Mouse (Mus musculus) cortical plate, adult 2 months (tissue): Measurements from ENCODE around the gene Olfr808. TPM values are rescaled to one million over a fixed set of nuclear protein-coding genes. Genes with fewer than 3 reads are reported as not detected.

ENCODE experiments used
- H3K27ac ChIP-seq: fragments of 200-500 bp; 2 replicates; pipeline ENCODE4 v1.5.1; 2012; ENCODE audit warnings: low read length, control low read depth, inconsistent platforms; ENCODE audit not compliant: insufficient read depth
- H3K4me1 ChIP-seq: fragments of 200-500 bp; 2 replicates; pipeline ENCODE4 v1.6.1; 2011; ENCODE audit warnings: low read length; ENCODE audit not compliant: control insufficient read depth, insufficient read depth
- H3K4me3 ChIP-seq: fragments of 200-500 bp; 2 replicates; pipeline ENCODE4 v1.5.1; 2011; ENCODE audit warnings: mild to moderate bottlenecking, low read length, control low read depth; ENCODE audit not compliant: insufficient read depth
- CTCF ChIP-seq: fragments of 200-500 bp; IDR thresholded peaks from 2 replicates; pipeline ENCODE4 v1.5.1; 2011; ENCODE audit warnings: mild to moderate bottlenecking, control low read depth, low read length; ENCODE audit not compliant: insufficient read depth; ENCODE audit errors: extremely low read depth
- POLR2A ChIP-seq: fragments of 200-500 bp; IDR thresholded peaks from 2 replicates; pipeline ENCODE4 v1.6.1; 2011; ENCODE audit warnings: mild to moderate bottlenecking, low read length, control low read depth; ENCODE audit not compliant: insufficient read depth; ENCODE audit errors: extremely low read depth
- polyA plus RNA-seq: library from polyadenylated mRNA; depleted of rRNA; stranded (reverse); fragments of >200 nt; gene quantifications from 2 replicates; pipeline ENCODE4 v1.2.3, GENCODE M21; 2012; rRNA removed

Olfr808 gene
- not detected in 2 replicates for polyA plus RNA-seq

DNA sequence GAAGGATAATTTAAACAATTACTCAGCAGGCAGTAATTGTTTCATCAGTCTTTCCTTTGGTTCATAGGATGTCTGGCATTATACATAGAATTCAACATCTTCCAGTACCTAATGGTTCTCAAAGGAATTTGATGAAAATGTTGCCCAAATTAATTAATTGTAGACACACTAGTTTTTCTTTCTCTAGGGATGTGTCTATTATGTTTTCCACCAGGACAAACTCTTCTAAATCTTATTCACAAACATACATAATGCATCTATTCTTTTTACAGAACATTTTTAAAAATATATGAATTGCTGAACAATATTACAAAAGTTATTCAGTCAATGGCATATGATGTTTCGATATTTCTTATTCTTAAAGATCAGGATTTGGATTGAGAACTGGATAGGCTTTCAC lies at the start of gene Olfr808:
Olfr808 (plus strand) TSS at position 301 of the 400 bp plus-strand sequence.
- no peaks in the 10 kb centered on the region for H3K4me1 ChIP-seq
- no peak within 1 kb of the TSS for H3K4me3 ChIP-seq
- no peak within 1 kb of the TSS for H3K27ac ChIP-seq
- TF ChIP-seq CTCF (no peak), POLR2A (no peak)

DNA sequence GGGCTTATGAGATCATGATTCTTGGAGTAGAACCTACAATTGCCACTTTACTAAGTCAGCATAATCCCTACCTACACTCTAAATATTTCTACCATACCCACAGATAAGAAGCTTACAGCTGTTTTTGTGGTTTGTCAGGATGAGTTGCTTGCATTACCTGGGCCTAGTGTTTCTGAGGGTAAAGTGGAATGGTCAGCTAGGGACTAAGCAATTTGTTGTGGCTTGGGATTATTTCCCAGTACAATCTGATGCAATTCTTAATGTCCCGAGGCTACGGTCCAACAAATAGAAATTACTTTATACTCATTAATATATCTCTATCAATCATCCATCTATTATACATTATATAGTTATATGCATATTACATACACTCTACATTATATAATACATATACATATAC lies 36.0 kb upstream of the Olfr808 start, which contains the start of gene Olfr805:
Olfr805 (minus strand) TSS at position 101 of the 400 bp plus-strand sequence.
- Histone ChIP-seq H3K4me1 (no peaks in the 10 kb centered on the region), H3K4me3 (no peak within 1 kb of the TSS), H3K27ac (no peak within 1 kb of the TSS)
- no peak for TF ChIP-seq CTCF
- no peak for TF ChIP-seq POLR2A

DNA sequence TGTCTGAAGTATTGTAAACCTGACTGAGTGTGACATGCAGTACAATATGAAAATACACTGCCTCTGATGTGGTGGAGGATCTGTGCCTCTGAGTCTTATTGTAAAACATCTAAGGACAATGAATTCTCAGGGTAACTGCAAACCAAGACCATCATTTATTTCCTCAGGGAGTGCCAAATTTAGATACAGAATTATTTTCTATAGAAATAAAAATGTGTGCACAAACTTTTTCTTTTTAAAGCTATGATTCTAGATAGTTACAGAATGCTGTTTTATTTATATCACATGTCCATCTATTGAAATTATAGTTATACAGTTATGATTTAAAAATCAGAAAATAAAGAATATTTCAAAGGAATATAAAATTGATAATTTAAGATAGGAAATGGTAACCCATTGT lies 23.5 kb upstream of the Olfr808 start, which contains the start of gene Olfr806:
Olfr806 (minus strand) TSS at position 101 of the 400 bp plus-strand sequence.
- H3K4me3 ChIP-seq, result no peak within 1 kb of the TSS
- H3K27ac ChIP-seq, result no peak within 1 kb of the TSS
- no peaks in the 10 kb centered on the region for H3K4me1 ChIP-seq
- TF ChIP-seq CTCF, result no peak
- no peak for TF ChIP-seq POLR2A

DNA sequence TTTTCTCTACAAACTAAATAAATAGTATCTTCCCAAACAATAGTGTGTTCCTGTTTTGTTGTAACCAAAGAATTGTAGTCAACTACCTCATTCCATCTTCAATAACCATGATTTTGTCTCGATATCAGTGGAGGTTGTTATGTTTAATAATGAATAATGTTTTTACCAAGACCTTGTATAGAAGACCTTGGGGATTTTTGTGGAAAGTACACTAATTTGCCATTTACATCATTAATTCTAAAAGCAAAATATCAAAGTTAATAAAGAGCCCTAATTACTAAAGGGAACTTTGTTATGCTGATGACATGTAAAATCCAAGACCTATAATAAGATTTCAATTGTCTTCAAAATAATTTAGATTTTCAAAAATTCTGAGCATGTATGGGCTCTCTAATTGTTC lies 7.6 kb upstream of the Olfr808 start, which contains the start of gene Olfr807:
Olfr807 (minus strand) TSS at position 101 of the 400 bp plus-strand sequence.
- Histone ChIP-seq H3K4me3 (no peak within 1 kb of the TSS), H3K4me1 (no peaks in the 10 kb centered on the region), H3K27ac (no peak within 1 kb of the TSS)
- TF ChIP-seq CTCF, result no peak
- TF ChIP-seq POLR2A, result no peak

DNA sequence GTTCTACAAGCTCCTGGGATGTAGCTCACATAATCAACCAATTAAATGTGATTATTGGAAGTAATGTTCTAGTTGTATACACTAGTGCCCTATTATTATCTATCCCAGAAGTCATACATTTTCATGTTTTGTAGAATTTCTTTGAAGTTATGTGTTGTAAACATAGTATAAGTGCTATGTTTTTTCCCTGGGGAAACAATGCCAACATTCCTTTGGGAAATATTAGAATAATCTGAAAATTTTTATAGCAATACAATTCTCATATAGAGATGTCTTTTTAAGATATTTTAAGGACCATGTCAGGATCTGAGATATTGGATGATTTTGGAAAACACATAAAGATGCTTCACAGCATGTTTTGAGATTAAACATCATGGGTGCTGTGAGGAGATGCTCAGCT lies 9.1 kb downstream of the Olfr808 start, which contains the start of gene Olfr809:
Olfr809 (plus strand) TSS at position 301 of the 400 bp plus-strand sequence.
- Histone ChIP-seq H3K4me1 (no peaks in the 10 kb centered on the region), H3K4me3 (no peak within 1 kb of the TSS), H3K27ac (no peak within 1 kb of the TSS)
- no peak for TF ChIP-seq CTCF

DNA sequence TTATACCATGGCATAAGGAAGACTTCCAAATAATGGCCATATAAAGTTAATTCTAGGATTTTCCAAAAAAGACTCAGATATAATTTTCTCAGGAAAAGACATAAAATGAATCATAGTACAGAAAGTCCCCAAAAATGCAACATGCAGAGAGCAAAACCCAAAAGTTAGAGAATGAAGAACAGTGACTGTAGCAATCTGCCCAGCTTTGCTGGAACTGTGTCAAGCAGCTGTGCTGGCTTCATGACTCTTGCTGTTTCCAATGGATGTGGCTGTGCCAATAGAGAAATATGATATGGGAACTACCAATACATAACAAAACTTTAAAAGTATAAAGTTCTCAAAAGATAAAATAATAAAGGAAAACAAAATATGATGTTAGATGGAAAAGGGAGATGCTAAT lies 12.8 kb downstream of the Olfr808 start:
- H3K4me3 ChIP-seq, result no peak overlapping the region
- TF ChIP-seq CTCF, result no peak
- H3K27ac ChIP-seq, result no peak overlapping the region
- no peaks in the 10 kb centered on the region for H3K4me1 ChIP-seq

DNA sequence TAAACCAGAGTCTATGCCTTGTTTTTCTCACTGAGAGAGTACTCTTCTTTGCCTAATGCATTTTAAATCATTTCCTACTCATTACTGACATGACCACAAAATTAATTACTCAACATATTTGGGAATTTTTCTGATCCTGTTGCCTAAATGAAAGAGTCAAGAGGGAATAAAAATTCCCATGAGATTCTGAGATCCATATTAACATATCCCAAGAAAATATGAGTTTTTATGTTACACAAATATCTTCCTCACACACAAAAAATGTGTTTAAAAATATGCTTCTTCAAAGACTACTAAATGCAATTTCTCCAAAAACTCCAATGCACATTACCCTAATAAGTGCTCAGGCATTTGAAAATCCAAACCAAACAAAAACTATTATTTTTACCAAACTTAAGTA lies 29.5 kb downstream of the Olfr808 start, which contains the start of gene Olfr810:
Olfr810 (minus strand) TSS at position 101 of the 400 bp plus-strand sequence.
- no peak within 1 kb of the TSS for H3K27ac ChIP-seq
- TF ChIP-seq CTCF (no peak), POLR2A (no peak)
- H3K4me3 ChIP-seq, result no peak within 1 kb of the TSS
- H3K4me1 ChIP-seq, result no peaks in the 10 kb centered on the region

DNA sequence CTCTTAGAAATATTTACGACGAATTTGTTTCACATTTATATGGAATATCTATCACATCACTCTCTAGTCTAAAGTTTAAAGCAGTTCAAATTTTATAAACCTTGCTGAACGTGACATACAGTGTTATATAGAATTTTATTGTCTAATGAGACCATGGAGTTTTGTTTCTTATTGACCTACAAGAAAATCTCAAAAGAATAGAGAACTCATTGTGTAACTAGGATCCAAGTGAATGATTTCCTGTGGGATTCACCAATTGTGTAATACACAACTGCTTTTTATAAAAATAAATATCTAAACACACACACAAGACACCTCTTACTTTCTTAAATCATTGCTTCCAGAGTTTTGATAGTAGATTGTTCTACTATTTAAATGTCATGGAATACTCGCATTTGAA lies 39.0 kb downstream of the Olfr808 start, which contains the start of gene Olfr811:
Olfr811 (minus strand) TSS at position 101 of the 400 bp plus-strand sequence.
- TF ChIP-seq POLR2A, result no peak
- no peak for TF ChIP-seq CTCF
- H3K4me1 ChIP-seq, result no peaks in the 10 kb centered on the region
- H3K27ac ChIP-seq, result no peak within 1 kb of the TSS
- no peak within 1 kb of the TSS for H3K4me3 ChIP-seq

Other genes starting within 250 kb of the Olfr808 start
- gene Olfr791, start 243.7 kb upstream of the Olfr808 start, polyA plus RNA-seq, result not detected in 2 replicates
- gene Olfr792, start 226.3 kb upstream of the Olfr808 start, polyA plus RNA-seq, result not detected in 2 replicates
- gene Olfr794, start 197.8 kb upstream of the Olfr808 start, polyA plus RNA-seq, result not detected in 2 replicates
- not detected in 2 replicates for gene Olfr796, start 152.9 kb upstream of the Olfr808 start, polyA plus RNA-seq
- gene Olfr798, start 137.5 kb upstream of the Olfr808 start, polyA plus RNA-seq, result not detected in 2 replicates
- gene Olfr799, start 128.0 kb upstream of the Olfr808 start, polyA plus RNA-seq, result not detected in 2 replicates
- gene Olfr800, start 107.8 kb upstream of the Olfr808 start, polyA plus RNA-seq, result not detected in 2 replicates
- gene Olfr801, start 91.6 kb upstream of the Olfr808 start, polyA plus RNA-seq, result not detected in 2 replicates
- gene Olfr802, start 77.3 kb upstream of the Olfr808 start, polyA plus RNA-seq, result not detected in 2 replicates
- gene Olfr803, start 71.2 kb upstream of the Olfr808 start, polyA plus RNA-seq, result not detected in 2 replicates
- not detected in 2 replicates for gene Olfr804, start 62.3 kb upstream of the Olfr808 start, polyA plus RNA-seq
- gene Olfr805, start 36.1 kb upstream of the Olfr808 start, polyA plus RNA-seq, result not detected in 2 replicates
- gene Olfr806, start 23.6 kb upstream of the Olfr808 start, polyA plus RNA-seq, result not detected in 2 replicates
- gene Olfr807, start 7.7 kb upstream of the Olfr808 start, polyA plus RNA-seq, result not detected in 2 replicates
- not detected in 2 replicates for gene Olfr809, start 9.2 kb downstream of the Olfr808 start, polyA plus RNA-seq
- gene Olfr810, start 29.4 kb downstream of the Olfr808 start, polyA plus RNA-seq, result not detected in 2 replicates
- not detected in 2 replicates for gene Olfr811, start 38.9 kb downstream of the Olfr808 start, polyA plus RNA-seq
- not detected in 2 replicates for gene Olfr812, start 80.6 kb downstream of the Olfr808 start, polyA plus RNA-seq
- gene Olfr813, start 89.9 kb downstream of the Olfr808 start, polyA plus RNA-seq, result not detected in 2 replicates
- gene Olfr814, start 114.4 kb downstream of the Olfr808 start, polyA plus RNA-seq, result not detected in 2 replicates
- gene Olfr815, start 140.4 kb downstream of the Olfr808 start, polyA plus RNA-seq, result not detected in 2 replicates
- gene Olfr816, start 150.1 kb downstream of the Olfr808 start, polyA plus RNA-seq, result not detected in 2 replicates
- not detected in 2 replicates for gene Olfr818, start 183.6 kb downstream of the Olfr808 start, polyA plus RNA-seq
- not detected in 2 replicates for gene Olfr819, start 201.8 kb downstream of the Olfr808 start, polyA plus RNA-seq
- not detected in 2 replicates for gene Olfr247, start 210.7 kb downstream of the Olfr808 start, polyA plus RNA-seq
- gene Gm10310, start 219.6 kb downstream of the Olfr808 start, polyA plus RNA-seq, result not detected in 2 replicates
- not detected in 2 replicates for gene Olfr820, start 247.1 kb downstream of the Olfr808 start, polyA plus RNA-seq